Mouse (Mus musculus): ENCODE measurements around the gene Neo1. TPM values are rescaled to one million over a fixed set of nuclear protein-coding genes. Genes with fewer than 3 reads are reported as not detected.

Neo1 gene
- under 1 TPM in 1 of 3 experiments, not detected in 2; 0.05 TPM for polyA plus RNA-seq (2017; shearing (Covaris generic))

DNA sequence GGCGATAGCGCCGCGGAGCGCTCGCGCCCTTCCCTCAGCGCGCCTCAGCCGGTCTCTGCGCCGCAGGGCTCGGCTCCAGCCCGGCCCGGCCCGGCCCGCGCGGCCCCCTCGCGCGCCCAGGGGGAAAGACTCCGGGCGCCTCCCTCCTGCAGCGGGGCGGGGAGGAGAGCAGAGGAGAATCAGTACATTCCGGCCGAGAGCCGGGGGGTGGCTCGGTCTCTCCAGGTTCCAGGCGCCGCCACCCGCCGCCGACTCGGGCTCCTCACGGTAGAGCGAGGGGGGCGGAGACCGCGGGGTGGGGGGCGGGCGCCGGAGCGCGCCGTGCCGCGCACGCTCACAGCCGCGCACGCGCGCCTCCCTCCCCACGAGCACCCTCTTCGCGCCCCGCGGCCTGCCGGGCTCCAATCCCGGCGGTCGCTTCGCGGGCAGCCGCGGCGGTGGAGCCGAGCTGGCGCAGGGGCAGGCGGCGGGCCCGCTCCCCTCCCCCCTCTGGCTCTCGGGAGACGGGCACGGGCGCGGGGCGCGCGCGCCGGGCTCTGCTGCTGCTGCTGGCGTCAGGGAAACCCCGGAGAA is at the start of gene Neo1:
Gene Neo1, minus strand, starts transcription at position 283 of the 573 bp plus-strand sequence.
- no peak for ATAC-seq

DNA sequence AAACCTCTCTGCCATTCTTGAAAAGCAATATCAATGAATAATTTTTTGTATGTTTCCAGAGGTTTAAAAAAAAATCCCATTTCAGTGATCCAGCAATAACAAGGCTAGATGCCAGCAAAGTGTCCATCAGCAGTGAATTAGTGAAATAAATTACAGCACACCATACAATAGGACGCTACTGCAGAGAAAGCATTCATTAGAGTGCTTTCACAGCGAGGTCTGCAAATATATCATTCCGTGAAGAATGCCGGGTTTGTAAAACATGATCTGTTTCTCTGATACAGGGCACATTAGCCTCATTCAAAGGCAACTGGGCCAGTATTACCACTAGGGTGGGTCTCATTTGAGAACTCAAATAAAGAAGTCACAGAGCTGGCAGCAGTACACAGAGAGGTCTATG is 39.4 kb upstream of the Neo1 start:
- no peak for ATAC-seq

DNA sequence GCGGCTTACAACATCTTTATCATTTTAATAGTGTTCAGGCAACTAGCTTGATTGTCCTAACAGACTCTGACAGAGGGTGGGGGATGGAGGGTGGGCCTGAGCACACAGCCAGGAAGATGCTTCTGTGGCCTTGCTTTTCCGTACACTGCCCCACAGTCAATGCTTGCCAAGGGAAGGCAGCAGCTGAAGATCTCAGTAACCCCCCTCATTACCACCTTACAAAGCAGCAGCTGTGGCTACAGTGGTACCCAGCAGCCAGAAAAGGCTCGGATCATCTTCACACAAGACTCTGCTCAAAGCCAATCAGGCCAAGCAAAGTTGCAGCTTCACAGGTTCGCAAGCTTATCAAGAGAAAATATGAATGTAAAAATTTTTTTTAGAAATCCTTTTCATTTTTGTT is 37.6 kb upstream of the Neo1 start:
- no peak for ATAC-seq

DNA sequence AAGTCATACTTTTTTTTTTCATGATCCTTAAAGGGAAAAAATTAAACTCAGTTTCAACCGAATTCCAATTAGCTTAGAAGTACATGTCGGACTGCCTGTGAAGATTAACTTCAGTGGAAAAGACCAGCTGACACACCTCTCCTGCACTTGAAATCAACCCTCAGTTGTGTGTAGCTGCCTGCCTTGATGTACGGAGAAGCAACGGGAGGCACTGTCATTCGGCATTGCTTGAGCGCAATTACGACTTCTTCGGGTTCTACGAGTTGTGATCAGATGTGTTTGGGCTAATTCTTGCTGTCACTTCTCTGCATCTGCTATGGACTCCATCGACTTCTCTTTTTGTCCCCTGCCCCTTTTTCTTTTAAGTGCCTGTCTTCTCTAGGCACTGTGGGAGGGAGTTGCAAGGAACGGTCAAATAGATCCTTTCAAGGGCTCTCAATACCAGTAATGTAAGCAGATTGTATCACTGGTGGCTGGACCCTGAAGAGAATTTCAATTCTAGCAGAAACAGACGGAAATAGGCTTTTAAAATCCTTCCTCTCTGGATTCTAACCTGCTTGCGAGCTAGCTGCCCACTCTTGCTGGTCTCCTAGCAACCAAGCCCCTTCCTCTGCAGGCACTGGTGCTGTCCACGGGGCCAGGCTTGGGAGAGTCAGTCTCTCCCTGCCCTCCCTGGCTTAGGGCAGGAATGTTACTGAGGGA is 36.0 kb upstream of the Neo1 start:
- ATAC-seq, result no peak

DNA sequence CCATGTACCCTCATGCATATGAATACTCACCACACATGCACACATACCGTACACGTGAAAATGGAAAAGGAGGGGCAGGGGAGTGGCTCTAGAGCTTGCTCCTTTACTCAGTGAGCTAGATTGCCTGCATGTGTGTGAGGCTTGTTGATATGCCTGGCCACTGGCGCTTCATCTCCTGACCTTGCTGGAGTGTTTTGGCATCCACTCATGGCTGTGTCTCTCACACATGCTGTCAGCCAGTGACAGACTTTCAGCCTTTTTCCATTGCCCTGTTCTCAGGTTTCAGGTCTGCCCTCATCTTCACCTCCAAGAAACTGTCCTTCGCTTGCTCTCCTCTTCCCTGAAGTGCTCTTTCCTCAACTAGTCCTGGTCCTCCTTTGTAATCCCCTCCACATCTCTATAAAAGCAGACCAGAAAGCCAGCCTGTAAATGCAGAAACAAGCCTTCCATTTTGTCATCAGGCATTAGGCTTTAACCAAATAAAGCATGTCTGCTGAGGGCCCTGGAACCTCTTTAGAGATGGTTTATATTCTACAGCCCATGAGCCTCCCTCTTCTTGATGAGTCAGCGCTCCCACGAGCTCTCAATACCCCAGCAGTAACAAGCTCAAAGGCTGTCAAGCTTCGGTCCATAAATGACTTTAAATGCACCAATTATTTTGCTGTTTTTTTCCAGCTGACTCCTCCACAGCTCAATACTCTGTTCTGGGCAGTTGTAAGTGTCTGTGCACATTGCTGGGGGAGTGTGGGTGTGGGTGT is 35.2 kb upstream of the Neo1 start:
- ATAC-seq, result no peak

DNA sequence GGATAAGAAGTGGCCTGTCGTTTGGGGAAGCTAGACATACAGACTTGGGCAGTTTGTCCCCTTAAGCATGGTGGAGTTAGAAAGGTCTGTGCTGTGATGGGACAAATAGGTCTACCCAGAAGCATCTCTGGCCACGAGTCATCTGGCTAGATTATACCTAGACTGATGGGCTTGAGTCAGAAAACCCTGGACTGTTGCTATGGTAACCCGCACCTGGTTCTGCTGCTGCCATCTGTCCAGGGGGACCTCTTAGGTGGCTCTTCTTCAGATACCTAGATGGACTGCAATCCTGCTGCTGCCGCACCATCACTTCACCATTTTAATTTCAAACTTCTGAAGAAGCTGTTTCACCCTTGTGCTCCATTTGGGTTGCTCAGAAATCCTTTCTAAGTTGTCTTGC is 34.0 kb upstream of the Neo1 start:
- ATAC-seq, result no peak

DNA sequence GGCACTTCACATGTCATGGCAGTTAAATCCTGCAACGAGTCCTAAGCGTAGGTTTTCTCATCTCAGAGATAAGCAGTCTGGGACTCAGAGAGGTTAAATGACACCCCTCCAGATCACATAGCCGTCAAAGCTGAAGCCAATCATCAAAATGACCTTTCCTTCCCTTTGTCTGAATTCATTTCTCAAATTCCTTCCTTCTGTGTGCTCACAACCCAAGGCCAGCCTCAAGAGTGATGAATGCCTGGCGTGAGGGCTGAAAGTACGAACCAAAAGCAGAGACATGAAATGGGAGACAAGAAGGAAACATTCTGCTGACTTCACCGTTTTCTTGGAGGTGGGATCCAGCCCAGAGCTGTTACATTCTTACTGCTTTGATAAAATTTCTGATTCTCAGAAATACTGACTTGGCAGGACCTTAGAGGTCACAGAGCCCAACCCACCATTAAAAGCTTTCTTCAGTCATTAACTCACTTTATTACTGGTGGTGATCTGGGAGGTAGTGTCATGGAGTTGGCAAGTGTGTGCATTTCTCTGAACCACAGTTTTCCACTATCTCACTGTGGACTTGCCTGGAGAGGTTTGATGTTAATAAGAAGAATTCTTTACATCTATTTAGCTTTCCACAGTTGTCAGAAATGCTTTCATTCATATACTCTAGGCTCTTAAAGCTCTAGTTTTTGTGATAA is 29.5 kb upstream of the Neo1 start:
- no peak for ATAC-seq

DNA sequence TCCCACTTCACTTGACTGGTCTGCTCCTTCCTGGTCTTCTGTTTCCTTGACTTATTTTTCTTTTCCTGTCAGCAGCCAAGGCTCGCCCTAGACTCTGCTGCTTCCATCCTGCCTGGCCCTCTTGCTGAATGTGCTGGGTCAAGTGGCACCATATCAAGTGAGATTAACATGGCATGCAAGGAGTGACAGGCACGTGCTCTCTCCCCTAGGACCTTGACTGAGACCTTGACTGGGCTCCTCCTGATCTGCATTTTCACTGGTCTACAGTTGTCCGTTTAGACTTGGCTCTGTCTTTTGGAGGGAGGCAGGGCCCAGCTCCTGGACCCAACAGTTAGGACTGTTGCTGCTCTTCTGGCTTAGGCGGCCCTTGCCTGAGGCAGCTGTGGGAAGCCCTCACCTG is 26.2 kb upstream of the Neo1 start:
- no peak for ATAC-seq

DNA sequence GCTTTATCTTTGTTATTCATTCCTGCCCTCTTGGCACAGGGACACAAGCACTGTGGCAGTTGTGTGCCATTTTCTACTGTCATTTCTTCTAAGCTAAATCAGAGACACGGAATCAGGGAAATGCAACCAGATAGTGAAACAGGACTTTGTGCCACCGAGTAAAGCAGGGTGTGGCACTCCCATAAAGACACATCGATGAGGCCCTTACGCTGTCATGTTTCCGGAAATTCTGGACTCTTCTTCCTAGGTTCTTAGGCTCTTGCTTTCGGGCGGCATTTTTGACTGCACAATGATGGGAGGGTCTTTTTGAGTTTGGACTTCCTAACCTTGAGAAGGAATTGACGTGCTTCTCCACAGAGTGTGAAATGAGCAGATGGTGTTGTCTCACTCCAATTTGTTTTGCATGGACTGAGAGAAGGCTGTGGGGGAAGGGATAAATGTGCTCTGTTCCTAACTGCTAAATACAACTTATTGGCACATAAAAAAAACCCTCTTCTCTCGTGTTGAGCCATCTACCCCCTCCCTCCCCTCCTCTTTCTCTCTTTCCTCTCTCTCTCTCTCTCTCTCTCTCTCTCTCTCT is 23.9 kb upstream of the Neo1 start:
- ATAC-seq, result no peak

DNA sequence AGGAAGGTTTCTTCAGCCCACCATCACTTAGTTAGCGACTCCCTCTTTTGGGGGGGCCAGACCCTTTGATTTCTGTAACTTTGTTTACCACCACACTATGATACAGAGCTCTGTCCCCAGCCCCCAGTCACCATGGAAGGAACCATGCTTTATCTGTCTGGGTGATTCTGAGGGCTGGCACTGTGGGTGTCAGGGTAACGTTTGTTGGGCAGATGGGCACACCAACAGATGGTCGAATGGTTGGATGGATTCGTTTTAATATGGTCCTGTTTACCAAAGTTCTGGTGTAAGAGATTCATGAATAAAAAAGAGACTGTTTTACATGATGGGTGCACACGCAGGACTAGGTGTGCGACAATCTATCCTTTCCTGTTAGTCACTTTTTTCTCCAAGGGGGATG is 22.9 kb upstream of the Neo1 start:
- ATAC-seq, result no peak

DNA sequence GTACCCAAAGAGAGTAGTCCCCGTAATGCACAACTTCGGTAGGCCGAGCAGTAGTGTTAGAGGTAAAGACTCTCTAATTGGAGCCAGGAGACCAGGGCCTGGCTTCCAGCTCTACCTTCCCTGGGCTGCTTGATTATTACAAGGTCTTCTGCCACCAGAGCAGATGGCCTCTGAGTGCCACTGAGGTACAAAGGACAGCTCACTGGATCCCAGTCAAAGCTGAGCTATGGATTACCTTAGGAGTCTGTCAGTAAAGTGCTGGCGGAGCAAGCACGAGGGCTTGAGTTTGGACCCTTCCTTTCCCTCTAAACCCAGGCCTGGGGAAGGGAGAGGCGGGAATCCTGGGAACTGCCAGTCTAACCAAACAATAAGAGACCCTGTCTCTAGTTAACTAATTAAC is 21.8 kb upstream of the Neo1 start:
- ATAC-seq, result no peak

DNA sequence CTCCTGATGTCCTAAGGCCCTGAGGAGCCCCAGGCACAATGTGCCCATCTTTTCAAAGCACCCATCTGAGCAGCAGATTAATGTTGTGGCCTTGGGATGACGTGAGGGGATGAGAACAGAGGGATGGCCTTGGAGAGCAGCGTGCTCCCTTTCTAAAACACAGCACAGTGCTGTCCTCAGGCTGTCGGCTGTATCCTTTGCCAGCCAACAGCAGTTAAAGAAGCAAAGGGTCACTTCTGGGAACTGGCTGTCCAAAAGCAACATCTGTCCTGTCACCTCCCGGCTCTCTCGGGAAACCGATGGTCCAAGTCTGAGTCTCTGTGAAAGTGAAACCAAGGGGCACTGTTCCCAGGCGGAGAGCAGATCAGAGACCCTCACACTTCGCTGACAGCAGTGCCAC is 20.0 kb upstream of the Neo1 start:
- ATAC-seq, result no peak

DNA sequence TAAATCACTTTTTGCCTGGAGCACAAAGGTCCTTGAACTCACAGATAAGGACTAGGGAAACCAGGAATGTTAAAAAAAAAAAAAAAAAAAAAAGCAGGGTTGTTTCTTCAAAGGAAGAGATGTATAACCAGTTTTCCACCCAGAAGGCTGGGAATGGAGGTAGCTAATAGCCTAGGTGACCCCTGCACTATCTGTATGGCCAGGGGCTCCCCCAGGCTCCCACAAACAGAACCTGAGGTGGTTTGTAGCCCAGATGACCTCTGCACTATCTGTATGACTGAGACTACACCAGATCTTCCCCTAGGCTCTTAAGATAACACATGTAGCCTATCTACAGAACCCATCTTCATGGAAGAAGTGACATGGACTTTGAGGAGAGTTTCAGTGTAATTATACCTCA is 5.6 kb upstream of the Neo1 start:
- ATAC-seq, result no peak

DNA sequence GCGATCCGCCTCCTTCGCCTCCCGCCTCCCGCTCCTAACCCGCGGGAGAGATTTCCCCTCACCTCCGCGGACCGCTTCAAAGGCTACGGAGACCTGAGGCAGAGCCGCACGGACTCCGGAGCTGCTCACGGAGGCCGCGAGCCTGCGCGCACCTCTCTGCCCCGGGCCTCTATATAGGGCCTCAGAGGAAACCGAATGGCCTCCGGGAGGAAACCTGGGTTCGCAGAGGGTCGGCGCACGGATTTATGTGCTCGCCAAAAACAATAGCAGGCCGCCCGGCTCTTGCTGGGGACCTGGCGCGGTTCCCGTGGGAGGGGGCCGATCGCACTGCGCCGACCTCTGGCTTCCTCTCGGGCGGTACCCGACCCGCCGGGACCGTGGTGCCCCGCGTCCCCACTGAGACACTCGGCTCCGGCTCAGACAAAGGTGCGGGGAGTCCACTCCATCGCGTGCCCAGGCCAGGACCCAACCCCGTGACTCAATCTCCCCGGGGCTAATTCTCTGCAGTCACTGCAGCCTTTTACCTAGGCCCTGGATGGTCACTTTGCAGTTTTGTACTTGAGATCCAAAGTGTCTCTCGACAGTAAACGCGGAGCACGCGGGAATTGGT is 596 bp upstream of the Neo1 start:
- ATAC-seq, result no peak

DNA sequence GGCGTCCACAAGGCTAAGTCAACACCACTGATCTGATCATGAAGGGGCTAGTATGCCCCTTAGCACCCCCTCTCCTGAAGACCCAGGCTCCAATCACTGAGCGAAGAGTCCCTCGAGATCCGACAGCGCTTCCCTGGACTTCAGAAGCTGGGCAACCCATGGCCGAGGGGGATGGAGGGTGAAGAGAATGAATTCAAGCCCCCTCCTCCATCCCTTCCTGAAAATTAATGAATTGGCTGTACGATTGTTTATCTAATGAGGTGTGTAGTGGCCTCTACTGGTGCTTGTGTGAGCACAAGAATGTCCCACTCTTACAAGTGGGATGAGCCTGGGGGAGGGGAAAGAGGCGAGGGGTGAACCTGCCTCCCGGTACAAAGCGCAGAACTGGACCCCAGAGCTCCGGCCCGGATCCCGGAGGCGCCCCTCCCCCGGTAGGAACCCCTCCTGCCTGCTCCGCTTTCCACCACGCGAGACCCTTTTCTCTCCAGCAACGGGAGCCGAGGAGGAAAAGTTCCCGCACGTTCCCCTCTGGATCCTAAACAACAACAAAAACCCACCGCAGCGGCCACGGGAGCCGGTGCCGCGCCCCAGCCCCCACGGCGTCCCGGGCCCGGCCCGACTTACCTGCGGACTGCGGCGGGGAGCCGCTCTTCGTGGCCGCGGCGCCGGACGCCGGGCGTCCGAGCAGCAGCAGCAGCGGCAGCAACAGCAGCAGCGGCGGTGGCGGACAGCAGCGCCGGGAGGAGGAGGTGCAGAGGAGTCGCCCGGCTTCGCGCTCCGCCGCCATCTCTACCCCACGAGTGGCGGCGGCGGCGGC is 691 bp downstream of the Neo1 start:
- ATAC-seq, result no peak

DNA sequence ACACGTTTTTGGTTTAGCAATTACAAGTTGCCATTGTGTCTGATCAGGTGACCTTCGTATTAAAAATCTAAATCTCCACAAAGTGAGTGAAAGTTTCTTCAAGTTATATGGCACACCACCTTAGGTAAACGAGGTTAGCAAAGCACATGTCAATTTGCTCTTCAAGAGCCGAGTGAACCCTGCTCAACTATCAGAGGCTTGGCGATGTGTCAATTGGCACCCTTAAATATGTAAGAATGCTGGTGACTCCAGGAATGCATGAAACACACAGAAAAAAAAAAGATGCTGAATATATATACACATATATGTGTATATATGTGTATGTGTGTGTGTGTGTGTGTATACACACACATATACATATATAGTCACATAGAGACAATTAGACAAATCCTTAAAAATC is 1.4 kb downstream of the Neo1 start:
- no peak for ATAC-seq

DNA sequence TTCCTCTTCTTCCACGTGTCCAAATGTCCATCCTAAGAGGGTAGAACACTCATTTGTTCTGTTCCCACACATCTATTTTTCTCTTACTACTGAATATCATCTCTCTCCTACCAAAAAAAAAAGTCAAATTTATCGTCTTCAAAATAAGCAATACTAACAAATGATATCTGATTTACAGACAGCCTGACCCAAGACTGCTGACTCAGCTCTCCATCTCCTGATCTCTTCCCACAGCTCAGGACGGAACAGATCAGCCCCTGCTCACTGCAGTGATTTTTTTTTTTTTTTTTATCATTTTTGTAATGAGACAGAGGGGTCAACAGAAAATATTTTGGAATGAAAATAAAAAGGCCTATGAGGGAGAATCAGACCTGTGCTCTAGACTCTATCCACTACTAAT is 2.7 kb downstream of the Neo1 start:
- ATAC-seq, result no peak

DNA sequence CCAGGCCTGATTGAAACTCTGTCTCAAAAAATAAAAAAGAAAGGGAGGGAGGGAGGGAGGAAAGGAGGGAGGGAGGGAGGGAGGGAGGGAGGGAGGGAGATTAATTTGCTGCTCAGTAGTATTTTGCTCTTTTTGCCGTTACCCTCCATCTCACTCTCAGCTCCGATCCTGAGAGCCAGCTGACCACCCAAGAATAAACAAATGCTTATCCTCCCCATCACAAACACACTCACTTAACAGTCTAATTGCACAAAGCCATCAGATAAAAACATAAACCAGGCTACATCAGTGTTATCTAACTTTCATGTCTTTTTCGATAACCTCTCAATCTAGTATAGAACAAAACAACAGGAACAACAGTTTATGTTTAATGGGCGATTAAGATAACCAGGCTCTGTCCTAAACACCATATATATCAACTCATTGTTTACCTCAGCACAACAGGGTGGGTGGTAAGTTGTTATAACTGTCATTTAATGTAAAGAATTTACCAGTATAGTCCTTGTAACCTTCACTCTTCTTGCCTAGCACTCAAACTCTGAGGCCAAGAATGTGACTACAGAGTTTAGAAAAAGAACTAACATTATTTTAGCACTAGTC is 11.9 kb downstream of the Neo1 start:
- ATAC-seq, result no peak

DNA sequence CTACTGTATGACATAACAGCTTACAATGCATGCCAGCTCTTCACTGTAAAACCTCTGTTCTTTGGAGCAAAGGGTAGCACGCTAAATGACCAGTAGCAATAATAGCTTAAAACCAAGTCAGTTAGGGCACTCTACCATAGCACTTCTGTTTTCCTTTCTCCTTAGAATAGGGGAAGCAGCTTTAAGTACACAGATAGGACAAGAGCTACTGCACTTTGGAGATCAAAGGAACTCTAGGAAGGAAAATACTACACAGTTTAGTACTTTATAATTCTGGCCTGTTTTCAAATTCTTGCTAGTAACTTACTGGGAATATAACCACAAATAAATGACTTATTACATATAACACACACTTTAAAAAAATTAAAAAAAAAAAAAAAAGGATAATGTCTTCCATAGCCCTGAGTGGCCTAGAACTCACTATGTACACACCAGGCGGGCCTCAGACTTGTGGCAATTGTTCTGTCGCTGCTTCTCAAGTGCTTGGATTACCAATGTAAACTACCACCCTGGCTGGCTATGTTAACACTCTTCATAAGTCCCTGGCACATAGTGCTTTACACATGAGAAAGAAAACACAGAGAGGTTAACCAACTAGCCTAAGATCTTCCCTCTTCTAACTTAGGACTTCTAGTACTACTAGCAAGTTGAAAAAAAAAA is 20.1 kb downstream of the Neo1 start:
- ATAC-seq, result no peak

DNA sequence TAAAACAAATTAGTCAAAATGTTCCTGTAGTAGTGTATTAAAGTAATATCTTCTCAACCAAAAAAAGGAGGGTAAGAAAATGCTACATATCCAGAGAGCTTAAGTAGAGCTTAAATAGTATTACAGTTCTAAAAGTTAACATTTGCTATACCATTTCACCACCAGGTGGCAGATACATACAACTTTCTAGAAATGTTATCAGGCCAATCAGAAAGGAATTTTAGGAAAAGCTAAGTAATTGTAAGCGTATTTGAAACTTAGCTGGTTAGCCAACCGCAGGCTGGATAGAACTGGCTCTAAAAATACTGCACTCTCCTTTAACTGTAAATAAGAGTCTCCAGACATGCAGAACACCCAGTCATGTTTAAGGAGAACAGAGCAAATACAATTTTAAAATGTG is 22.9 kb downstream of the Neo1 start:
- no peak for ATAC-seq
